Mouse (Mus musculus): ENCODE measurements at regions not wholly inside any gene's neighbourhood (a gene's known extent, or its start where the extent isn't known, plus 50 kb on each side); places are given as distances from the start of the nearest gene placed in this dataset.
"Not testable (repeated sequence)": the region's sequence is repeated elsewhere in the genome, so short reads cannot be mapped to it uniquely, and the experiment has no call there.

GRCm38 (mm10) chr13:83745961-83746360 is 242.1 kb downstream of the Mef2c start:
- no peak for DNase-seq

GRCm38 (mm10) chr13:83747671-83748070 is 243.8 kb downstream of the Mef2c start:
- DNase-seq: no peak

- no peak for DNase-seq
Observed at GRCm38 (mm10) chr13:83749376-83750150, 245.7 kb downstream of the Mef2c start.

- DNase-seq: no peak
Observed at GRCm38 (mm10) chr13:83750437-83750836, 246.6 kb downstream of the Mef2c start.

GRCm38 (mm10) chr13:83760387-83761170 is 256.7 kb downstream of the Mef2c start:
- no peak for DNase-seq

GRCm38 (mm10) chr13:83762484-83762883 is 258.6 kb downstream of the Mef2c start:
- no peak for DNase-seq

- DNase-seq: not testable (repeated sequence)
Observed at GRCm38 (mm10) chr13:83763288-83763687, 259.5 kb downstream of the Mef2c start.

- no peak for DNase-seq
Observed at GRCm38 (mm10) chr13:83785643-83786042, 281.8 kb downstream of the Mef2c start.

- no peak for DNase-seq
Observed at GRCm38 (mm10) chr13:83809535-83809934, 305.7 kb downstream of the Mef2c start.

GRCm38 (mm10) chr13:83820291-83820690 is 316.5 kb downstream of the Mef2c start:
- DNase-seq: no peak

GRCm38 (mm10) chr13:83820721-83821120 is 316.9 kb downstream of the Mef2c start:
- DNase-seq: no peak

GRCm38 (mm10) chr13:83824926-83825325 is 321.1 kb downstream of the Mef2c start:
- DNase-seq: no peak

GRCm38 (mm10) chr13:83826841-83827463 is 323.1 kb downstream of the Mef2c start:
- no peak for DNase-seq

- DNase-seq: no peak
Observed at GRCm38 (mm10) chr13:83865932-83866685, 356.0 kb upstream of the Tmem161b start.

- DNase-seq: no peak
Observed at GRCm38 (mm10) chr13:83867211-83867610, 354.9 kb upstream of the Tmem161b start.

- no peak for DNase-seq
Observed at GRCm38 (mm10) chr13:83867831-83868473, 354.1 kb upstream of the Tmem161b start.

- no peak for DNase-seq
Observed at GRCm38 (mm10) chr13:83868922-83869321, 353.2 kb upstream of the Tmem161b start.

GRCm38 (mm10) chr13:83872143-83872819 is 349.8 kb upstream of the Tmem161b start:
- no peak for DNase-seq

GRCm38 (mm10) chr13:83872887-83873286 is 349.2 kb upstream of the Tmem161b start:
- no peak for DNase-seq

- DNase-seq: no peak
Observed at GRCm38 (mm10) chr13:83879561-83879960, 342.5 kb upstream of the Tmem161b start.

- DNase-seq: no peak
Observed at GRCm38 (mm10) chr13:83880305-83880704, 341.8 kb upstream of the Tmem161b start.

- DNase-seq: no peak
Observed at GRCm38 (mm10) chr13:83880772-83881171, 341.3 kb upstream of the Tmem161b start.

Measured in right cerebral cortex, postnatal 14 days (tissue).